Mouse (Mus musculus): ENCODE results near the gene Ptpn12. TPM values are rescaled to one million over a fixed set of nuclear protein-coding genes. Genes with fewer than 3 reads are reported as not detected.
A peak's percentile ranks its signal among the peaks of the same experiment; 100 is the strongest.

Gene Ptpn12
- total RNA-seq, 1 experiment from 2014 or later, result 152 TPM

- ATAC-seq (replicated peaks; ENCODE audit: insufficient number of reproducible peaks, low FRiP score, low TSS enrichment, poor library complexity, severe bottlenecking), result no peak
Observed at GRCm38 (mm10) chr5:21034388-21034966, 21.2 kb downstream of the Ptpn12 start.

- ATAC-seq (replicated peaks; ENCODE audit: insufficient number of reproducible peaks, low FRiP score, low TSS enrichment, poor library complexity, severe bottlenecking), result no peak
Observed at GRCm38 (mm10) chr5:21033382-21034056, 22.2 kb downstream of the Ptpn12 start.

- ATAC-seq (replicated peaks; ENCODE audit: insufficient number of reproducible peaks, low FRiP score, low TSS enrichment, poor library complexity, severe bottlenecking), result no peak
Observed at GRCm38 (mm10) chr5:21032626-21033025, 23.1 kb downstream of the Ptpn12 start.

- peak; percentile 90 for ATAC-seq (replicated peaks; ENCODE audit: insufficient number of reproducible peaks, low FRiP score, low TSS enrichment, poor library complexity, severe bottlenecking)
Observed at GRCm38 (mm10) chr5:21030226-21030625, 25.5 kb downstream of the Ptpn12 start.

GRCm38 (mm10) chr5:21017075-21017474 is 38.6 kb downstream of the Ptpn12 start:
- no peak for ATAC-seq (replicated peaks; ENCODE audit: insufficient number of reproducible peaks, low FRiP score, low TSS enrichment, poor library complexity, severe bottlenecking)

GRCm38 (mm10) chr5:21010908-21011307 is 44.8 kb downstream of the Ptpn12 start:
- ATAC-seq (replicated peaks; ENCODE audit: insufficient number of reproducible peaks, low FRiP score, low TSS enrichment, poor library complexity, severe bottlenecking), result no peak

- ATAC-seq (replicated peaks; ENCODE audit: insufficient number of reproducible peaks, low FRiP score, low TSS enrichment, poor library complexity, severe bottlenecking), result peak; percentile 53
Observed at GRCm38 (mm10) chr5:21002723-21003122, 53.0 kb downstream of the Ptpn12 start.

GRCm38 (mm10) chr5:21001622-21002315 is 53.9 kb downstream of the Ptpn12 start:
- no peak for ATAC-seq (replicated peaks; ENCODE audit: insufficient number of reproducible peaks, low FRiP score, low TSS enrichment, poor library complexity, severe bottlenecking)

- ATAC-seq (replicated peaks; ENCODE audit: insufficient number of reproducible peaks, low FRiP score, low TSS enrichment, poor library complexity, severe bottlenecking), result no peak
Observed at GRCm38 (mm10) chr5:20998427-20998826, 57.3 kb downstream of the Ptpn12 start.

- ATAC-seq (replicated peaks; ENCODE audit: insufficient number of reproducible peaks, low FRiP score, low TSS enrichment, poor library complexity, severe bottlenecking), result no peak
Observed at GRCm38 (mm10) chr5:20997555-20997954, 58.2 kb downstream of the Ptpn12 start.

GRCm38 (mm10) chr5:20990062-20990809 is 65.5 kb downstream of the Ptpn12 start:
- ATAC-seq (replicated peaks; ENCODE audit: insufficient number of reproducible peaks, low FRiP score, low TSS enrichment, poor library complexity, severe bottlenecking), result no peak

GRCm38 (mm10) chr5:20986271-20986670 is 69.4 kb downstream of the Ptpn12 start:
- ATAC-seq (replicated peaks; ENCODE audit: insufficient number of reproducible peaks, low FRiP score, low TSS enrichment, poor library complexity, severe bottlenecking), result no peak

- ATAC-seq (replicated peaks; ENCODE audit: insufficient number of reproducible peaks, low FRiP score, low TSS enrichment, poor library complexity, severe bottlenecking), result no peak
Observed at GRCm38 (mm10) chr5:20983505-20983904, 72.2 kb downstream of the Ptpn12 start.

- no peak for ATAC-seq (replicated peaks; ENCODE audit: insufficient number of reproducible peaks, low FRiP score, low TSS enrichment, poor library complexity, severe bottlenecking)
Observed at GRCm38 (mm10) chr5:20974690-20975089, 81.0 kb downstream of the Ptpn12 start.

- ATAC-seq (replicated peaks; ENCODE audit: insufficient number of reproducible peaks, low FRiP score, low TSS enrichment, poor library complexity, severe bottlenecking), result no peak
Observed at GRCm38 (mm10) chr5:20973999-20974398, 81.7 kb downstream of the Ptpn12 start.

GRCm38 (mm10) chr5:20973069-20973468 is 82.6 kb downstream of the Ptpn12 start:
- ATAC-seq (replicated peaks; ENCODE audit: insufficient number of reproducible peaks, low FRiP score, low TSS enrichment, poor library complexity, severe bottlenecking), result peak; percentile 78

GRCm38 (mm10) chr5:20968963-20969362 is 86.7 kb downstream of the Ptpn12 start:
- peak; percentile 38; the same call in 1 of the 2 replicates for ATAC-seq (replicated peaks; ENCODE audit: insufficient number of reproducible peaks, low FRiP score, low TSS enrichment, poor library complexity, severe bottlenecking)

GRCm38 (mm10) chr5:20968493-20968892 is 87.2 kb downstream of the Ptpn12 start:
- ATAC-seq (replicated peaks; ENCODE audit: insufficient number of reproducible peaks, low FRiP score, low TSS enrichment, poor library complexity, severe bottlenecking), result no peak

- ATAC-seq (replicated peaks; ENCODE audit: insufficient number of reproducible peaks, low FRiP score, low TSS enrichment, poor library complexity, severe bottlenecking), result peak; percentile 84
Observed at GRCm38 (mm10) chr5:20967942-20968341, 87.8 kb downstream of the Ptpn12 start.
